Mouse (Mus musculus) kidney, postnatal 14 days (tissue): ENCODE results near the gene Kank2.
"Not testable (repeated sequence)": the region's sequence is repeated elsewhere in the genome, so short reads cannot be mapped to it uniquely, and the experiment has no call there.

Source experiments
- DNase-seq: peaks from one replicate; pipeline ENCODE4 v3.0.0; 2022; ENCODE audit warnings: mixed read lengths

Kank2 gene

DNA sequence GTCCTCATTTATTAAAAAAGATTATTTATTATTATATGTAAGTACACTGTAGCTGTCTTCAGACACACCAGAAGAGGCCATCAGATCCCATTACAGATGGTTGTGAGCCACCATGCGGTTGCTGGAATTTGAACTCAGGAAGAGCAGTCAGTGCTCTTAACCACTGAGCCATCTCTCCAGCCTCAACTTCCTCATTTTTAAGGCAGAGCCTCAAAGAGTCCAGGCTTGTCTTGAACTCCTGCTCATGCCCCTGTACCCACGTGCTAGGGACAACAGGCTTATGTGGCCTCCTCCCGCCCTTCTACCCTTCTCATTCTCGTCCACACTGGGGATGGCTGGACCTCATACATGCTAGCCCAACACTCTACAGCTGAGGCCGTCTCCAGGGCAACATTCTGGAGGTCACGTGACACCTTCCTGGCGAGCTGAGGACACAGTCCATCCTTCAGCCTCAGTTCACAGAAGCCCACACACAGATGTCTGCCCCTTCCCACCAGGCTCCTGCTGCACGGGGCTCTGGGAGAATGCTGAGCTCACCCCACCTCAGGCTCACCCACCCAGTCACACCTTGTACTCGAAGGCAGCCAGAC lies 18.3 kb upstream of the Kank2 start:
- DNase-seq = no peak

DNA sequence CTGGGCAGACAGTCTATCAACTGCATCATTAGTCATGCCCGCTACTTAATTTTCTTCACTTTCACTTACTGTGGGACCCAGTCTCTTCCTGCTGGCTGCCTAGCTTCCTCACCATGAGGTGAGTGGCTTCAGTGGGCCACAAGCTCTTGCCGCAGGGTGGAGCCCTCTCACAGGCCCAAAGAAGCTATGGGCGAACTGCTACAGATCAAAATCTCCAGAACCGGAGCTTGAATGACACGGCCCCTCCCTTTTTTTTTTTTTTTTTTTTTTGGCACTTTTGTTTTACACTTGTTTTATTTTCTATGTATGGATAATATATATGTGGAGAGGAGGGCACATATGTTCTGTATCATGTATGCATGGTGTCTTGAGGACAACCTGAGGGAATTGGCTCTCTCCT lies 12.6 kb upstream of the Kank2 start:
- DNase-seq = no peak

DNA sequence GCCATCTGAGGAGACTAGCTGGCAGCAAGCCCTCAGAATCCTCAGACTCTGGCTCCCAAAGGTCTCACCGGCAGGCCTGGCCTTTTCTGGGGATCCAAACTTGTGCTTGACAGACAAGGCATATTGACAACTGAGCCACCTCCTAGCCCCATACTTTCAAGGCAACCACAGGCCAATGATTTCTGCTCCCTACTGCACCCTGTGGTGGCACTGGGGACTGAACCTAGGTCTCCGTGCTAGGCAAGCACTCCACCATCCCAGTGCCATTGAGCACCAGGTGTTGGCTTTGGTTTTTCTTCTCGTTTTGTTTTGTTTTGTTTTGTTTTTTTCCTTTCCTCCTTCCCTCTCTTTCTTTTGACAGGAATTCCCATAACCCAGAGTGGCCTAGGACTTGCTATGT lies 10.0 kb upstream of the Kank2 start:
- no peak for DNase-seq

DNA sequence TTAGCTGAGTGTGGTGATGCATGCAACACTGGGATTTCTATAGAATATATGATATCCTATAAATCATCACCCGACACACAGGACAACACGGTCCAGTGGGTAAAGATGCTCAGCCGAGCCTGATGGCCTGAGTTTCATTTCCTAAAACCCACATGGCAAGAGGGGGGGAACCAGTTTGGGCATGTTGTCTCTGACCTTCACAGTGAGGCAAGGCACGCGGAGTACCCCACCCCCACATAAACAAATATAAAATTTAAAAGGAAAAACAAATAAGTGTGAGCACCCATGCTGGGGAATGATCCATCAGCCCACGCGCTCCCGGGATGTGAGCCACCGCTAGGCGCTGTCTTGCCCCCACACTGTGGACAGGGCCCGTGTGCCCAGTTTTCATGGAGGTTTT lies 8.4 kb upstream of the Kank2 start:
- DNase-seq = no peak

DNA sequence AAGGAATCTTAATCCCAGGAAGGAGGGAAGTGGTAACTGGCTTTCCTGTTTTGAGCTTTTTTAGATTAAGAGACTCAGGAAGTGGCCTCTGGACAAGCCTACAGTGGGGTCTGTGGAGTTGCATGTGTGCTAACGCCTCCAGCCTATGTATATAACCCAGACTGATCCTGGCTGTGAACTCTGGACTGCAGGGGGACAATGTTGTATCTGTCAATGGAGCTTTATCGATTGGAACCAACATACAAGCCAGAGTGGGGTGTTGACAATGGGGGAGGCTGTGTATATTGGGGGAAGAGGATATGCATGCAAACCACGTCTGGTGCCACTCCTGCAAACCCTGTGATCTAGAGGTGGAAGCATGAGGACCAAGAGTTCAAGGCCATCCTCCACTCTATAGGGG lies 7.8 kb upstream of the Kank2 start:
- no peak for DNase-seq

DNA sequence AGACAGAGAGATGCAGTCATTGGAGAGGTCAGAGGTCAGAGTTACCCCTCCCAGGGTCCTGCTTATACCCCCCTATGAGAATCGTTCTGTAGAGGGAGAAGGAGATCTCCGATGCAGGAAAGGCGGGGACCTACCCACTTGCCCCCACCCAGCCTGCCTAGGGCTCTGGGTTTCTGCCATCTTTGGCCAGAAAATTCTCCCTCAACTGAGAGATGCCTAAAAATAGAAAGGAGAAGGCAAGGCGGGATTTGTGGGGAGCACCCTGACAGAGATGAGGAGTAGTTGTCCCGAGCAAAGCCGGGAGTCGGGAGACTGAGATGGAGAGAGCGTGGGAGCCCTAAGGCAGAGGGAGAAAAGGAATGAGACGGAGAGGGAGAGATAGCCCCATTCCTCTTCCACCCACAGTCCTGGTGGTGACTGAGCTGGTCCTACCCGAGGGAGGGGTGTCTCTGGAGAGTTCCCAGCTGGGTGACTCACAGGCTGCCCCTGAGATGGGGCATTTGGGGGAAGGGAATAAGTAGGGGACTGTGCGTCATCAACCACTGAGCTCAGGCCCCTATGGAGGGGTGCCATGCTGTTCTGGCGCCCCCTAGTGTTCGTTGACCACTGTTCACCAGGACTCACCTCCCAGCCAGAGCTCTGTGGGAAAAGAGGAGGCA lies 5.6 kb upstream of the Kank2 start:
- DNase-seq = peak; percentile 84

- no peak for DNase-seq
Observed at GRCm38 (mm10) chr9:21801591-21801990, 3.0 kb upstream of the Kank2 start.

- no peak for DNase-seq
Observed at GRCm38 (mm10) chr9:21801121-21801520, 2.6 kb upstream of the Kank2 start.

DNA sequence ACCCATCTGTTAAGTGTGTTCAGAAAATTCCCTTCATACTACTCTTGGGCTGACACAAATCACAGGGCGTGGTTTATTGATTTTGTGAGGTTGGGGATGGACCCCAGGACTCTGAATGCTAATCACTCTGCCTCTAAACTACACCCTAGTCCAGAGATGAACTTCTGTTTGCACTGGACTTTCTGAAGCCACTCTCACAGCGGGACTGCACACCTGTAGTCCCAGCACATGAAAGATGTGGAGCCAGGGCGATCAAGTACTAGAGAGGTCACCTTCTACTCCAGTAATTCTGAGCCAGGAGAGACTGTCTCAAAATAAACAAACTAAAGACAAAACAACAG lies 436 bp upstream of the Kank2 start:
- no peak for DNase-seq

DNA sequence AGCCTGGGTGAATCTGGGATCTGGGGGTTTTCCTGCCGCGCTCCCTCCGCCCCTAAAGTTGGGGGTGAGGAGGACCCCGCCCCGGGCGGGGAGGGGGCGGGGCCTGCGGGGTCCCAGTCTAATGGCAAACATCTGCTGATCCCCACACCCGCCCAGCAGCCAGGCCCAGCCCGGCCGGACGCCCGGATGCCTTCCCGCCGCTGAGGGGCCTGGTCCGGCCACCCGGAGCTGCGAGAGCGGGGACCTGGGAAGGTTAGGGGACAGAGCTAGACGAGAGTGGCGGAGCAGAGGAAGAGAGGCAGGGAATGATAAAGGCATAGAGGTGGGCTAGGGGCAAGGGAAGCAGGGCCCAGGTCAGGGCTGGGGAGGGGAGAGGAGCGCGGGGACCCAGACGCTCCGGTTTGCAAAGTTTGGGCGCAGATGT lies 611 bp downstream of the Kank2 start:
- peak; percentile 85 for DNase-seq

DNA sequence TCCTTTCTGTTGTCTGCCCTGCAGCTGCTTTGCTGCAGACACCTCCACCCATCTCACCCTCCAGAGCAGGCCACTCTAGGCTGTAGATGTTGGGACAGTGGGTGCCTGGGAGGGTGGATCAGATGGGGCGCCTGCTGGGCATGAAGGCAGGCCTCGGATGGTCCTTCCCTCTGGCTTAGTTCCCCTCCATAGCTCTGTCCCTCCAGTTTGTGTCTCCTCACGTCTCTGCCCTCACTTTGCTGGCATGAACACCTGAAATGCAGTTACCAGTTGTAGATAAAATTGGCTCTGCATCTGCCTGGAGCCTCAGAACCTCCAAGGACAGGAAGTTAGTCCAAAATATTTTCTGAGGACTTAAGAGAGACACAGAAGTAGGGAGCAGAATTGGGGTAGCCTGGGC lies 1.6 kb downstream of the Kank2 start:
- no peak for DNase-seq

DNA sequence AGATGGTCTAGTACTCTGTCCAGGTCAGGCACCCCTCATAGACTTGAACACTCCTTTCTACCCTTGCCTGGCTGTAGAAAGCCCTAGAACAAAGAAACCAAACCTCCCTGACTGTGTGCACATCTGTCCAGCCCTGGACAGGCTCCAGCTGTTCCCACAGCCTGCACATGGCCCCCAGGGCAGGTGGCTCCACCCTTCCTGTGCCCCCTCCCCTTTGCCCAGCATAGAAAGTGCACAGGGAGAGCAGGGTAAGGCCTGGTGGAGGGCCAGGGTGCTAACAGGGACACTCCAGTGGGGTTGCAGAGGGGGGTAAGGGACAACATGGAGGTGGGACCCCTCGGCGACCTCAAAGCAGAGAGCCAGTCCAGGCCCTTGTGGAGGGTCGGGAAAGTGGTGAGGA lies 2.3 kb downstream of the Kank2 start:
- DNase-seq = peak; percentile 45

DNA sequence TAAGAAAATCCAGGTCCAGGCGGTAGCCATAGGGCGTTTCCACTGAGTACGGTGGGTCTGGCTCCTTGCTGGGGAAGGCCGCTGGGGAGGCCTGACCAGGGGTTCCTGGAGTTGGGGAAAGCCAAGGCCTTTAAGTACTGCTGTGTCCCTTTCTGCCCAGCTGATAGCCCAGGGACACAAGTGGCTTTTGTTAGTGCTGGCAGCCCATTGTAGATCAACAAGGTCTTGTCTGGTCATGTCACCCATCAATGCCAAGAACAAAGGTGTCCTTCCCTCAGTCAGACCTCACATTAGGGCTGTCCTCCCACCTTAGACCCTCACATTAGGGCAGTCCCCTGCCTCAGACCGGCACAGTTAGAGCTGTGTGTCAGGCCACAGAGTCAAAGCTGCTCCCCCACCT lies 3.0 kb downstream of the Kank2 start:
- DNase-seq = no peak

- no peak for DNase-seq
Observed at GRCm38 (mm10) chr9:21794925-21795324, 3.6 kb downstream of the Kank2 start.

- no peak for DNase-seq
Observed at GRCm38 (mm10) chr9:21794344-21794834, 4.2 kb downstream of the Kank2 start.

- not testable (repeated sequence) for DNase-seq
Observed at GRCm38 (mm10) chr9:21793507-21793906, 5.0 kb downstream of the Kank2 start.

DNA sequence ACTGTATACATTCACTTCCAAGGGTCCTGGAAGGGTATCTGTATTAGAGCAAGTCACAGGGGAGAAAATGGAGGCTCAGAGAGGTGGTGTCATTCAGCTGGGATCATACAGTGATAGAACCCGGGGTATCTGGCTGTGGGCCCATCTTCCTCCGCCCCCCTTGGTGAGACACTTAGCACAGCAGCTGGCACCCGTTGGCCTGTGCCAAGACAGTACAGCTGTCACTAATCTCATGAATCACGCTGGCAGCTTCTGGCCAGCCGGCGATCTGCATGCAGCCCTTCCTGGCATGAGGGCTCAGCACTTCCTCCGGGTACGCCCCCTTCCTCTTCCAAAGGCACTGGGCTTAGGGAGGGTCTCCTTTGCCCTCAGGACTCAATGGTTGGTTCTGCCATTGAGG lies 5.9 kb downstream of the Kank2 start:
- DNase-seq = peak; percentile 63

DNA sequence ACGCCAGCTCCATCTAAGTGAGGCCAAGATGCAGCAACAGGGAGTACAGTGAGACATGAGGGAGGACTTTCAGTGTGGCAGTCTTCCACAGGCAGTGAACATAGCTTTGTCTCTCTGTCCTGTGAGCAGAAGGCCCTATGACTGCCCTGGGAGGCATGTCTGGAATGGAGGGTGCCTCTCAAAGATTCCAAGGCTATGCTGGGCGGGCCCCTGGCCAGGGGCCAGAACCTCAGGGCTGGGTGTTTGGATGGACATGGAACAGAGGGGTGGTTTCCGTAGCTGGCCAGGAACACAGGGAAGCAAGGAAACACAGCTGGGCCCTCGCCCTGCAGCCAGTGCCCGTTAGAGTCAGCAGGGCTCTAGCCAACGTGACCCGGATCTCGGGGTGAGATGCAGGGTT lies 6.7 kb downstream of the Kank2 start:
- DNase-seq = peak; percentile 84

DNA sequence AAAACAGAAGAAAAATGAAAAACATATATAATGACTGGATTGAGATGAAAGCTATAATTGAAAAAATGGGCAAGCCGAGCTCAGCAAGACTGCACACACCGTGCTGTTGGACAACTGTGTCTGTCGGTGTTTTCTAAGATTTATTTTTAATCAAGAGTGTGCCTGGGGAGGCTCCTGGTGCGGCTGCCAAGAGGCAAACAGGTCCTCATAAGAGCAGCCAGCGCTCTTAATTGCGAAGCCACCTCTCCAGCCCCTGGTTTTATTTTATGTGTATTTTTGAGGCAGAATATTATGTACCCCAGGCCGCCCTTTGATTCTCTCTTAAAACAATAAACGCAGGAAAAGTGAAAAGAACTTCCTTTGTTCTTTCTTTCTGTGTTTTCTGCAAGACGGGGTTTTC lies 10.3 kb downstream of the Kank2 start:
- DNase-seq = no peak

GRCm38 (mm10) chr9:21787654-21788053 lies 10.9 kb downstream of the Kank2 start:
- DNase-seq = no peak

- peak; percentile 69 for DNase-seq
Observed at GRCm38 (mm10) chr9:21786906-21787305, 11.6 kb downstream of the Kank2 start.

GRCm38 (mm10) chr9:21786309-21786708 lies 12.2 kb downstream of the Kank2 start:
- not testable (repeated sequence) for DNase-seq

DNA sequence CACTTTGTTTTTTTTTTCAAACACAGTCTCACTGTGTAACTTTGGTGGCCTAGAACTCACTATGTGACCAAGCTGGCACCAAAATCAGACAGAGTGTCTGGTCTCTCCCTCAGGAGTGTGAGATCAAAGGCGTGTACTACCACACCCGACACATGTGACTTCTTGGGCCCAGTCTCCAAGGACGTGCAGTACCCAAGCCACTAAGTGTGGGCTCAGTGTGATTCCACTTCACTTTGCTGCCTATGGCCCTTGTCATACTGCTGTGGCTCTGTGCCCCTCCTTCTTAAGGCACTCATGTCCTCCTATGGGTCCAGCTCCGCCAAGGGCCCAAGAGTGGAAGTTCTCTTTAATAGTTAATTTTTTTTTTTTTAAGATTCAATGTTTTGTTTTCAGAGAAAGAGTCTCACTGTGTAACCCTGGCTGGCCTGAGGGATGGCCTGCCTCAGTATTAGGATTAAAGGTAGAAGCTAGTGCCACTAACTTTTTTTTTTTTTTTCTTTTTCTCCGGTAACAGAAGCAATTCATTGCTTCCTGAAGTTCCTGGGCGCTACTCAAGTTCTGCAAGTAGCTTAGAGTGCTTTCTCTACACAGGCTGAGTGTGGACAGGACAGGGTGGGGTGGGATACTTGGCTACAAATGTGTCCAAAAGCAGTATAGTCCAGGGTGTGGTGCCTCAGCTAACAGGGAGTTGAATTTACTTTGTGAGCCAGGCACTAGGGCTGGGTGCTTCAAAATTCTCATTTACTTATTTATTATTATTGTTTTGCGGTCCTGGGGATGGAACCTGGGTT lies 13.8 kb downstream of the Kank2 start:
- no peak for DNase-seq
